Mouse (Mus musculus) testis, adult 2 months (tissue): ENCODE measurements around the gene Phyh.

Experiments
- CTCF ChIP-seq: fragments of 200-500 bp; IDR thresholded peaks from 2 replicates; pipeline ENCODE4 v1.5.1; 2012; ENCODE audit warnings: low read depth, mild to moderate bottlenecking, inconsistent platforms, low read length, moderate library complexity; ENCODE audit not compliant: control insufficient read depth, insufficient read depth, insufficient replicate concordance
- POLR2A ChIP-seq: fragments of 200-500 bp; IDR thresholded peaks from 2 replicates; pipeline ENCODE4 v1.6.1; 2012; ENCODE audit warnings: low read depth, mild to moderate bottlenecking, inconsistent platforms, low read length, moderate library complexity; ENCODE audit not compliant: control insufficient read depth

DNA sequence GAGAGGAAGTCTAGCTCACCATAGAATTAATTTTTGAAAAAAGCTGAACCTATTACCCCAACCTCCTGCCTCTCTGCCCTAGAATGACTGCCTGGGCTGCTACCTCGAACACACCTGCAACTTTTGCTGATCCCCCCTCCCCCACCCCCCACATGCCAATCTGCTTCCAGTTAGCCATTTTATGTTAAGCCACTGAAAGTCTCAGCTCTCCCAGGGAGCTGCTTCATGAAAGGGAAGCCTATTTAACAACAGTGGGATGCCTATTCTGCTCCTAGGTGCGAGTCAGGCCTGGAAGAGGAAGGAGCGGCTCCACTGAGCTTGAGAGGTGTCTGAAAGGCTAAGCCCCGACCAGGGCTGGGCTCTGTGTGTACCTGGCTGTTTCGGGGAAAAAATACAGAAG lies 65.2 kb downstream of the Phyh start:
- TF ChIP-seq POLR2A (no peak), CTCF (no peak)
